Comparison of ENCODE assay signal across 8 mouse cellular contexts in genomic region chr4:88793936-88794675, GRCm38 (mm10). TPM values are rescaled to one million over a fixed set of nuclear protein-coding genes. Genes with fewer than 3 reads are reported as not detected.
A peak's percentile ranks its signal among the peaks of the same experiment; 100 is the strongest.
DNase-seq lines count a peak whose midpoint lies in the region.

Gene Gm13275, plus strand, starts transcription at chr4:88794487.

- DNase-seq in adrenal gland, adult 18-20 months (ENCODE audit: low spot score in 2 of 2) = peak; percentile 66 to 79
- DNase-seq in cerebellum, postnatal 25 days = peak; percentile 56 to 76
- peak; percentile 51 to 63 for DNase-seq in gastrocnemius, postnatal 4 days (ENCODE audit: low spot score in 2 of 2)
- peak; percentile 67 to 74 for DNase-seq in kidney, adult 8-10 months
- peak; percentile 78 to 81 for DNase-seq in layer of hippocampus, postnatal 36 days
- peak; percentile 72 for DNase-seq in lung, postnatal 10 days
- DNase-seq in right cerebral cortex, postnatal 36 days (ENCODE audit: low spot score in 2 of 2) = peak; percentile 18 to 30
- DNase-seq in urinary bladder, adult 18-20 months (ENCODE audit: low spot score in 2 of 2) = peak; percentile 75 to 100

RNA-seq across cellular contexts. Expression of gene Gm13275, which starts in this region (rescaled TPM):
- not detected for total RNA-seq in adrenal gland, adult 18-20 months (2021)
- total RNA-seq in gastrocnemius, postnatal 4 days (2021) = not detected
- not detected for total RNA-seq in layer of hippocampus, postnatal 36 days (2021)

Comparison
In these comparisons a context has a peak if more than half of its experiments do, and no peak if none do; other contexts are left out.
1. Peak in every context shown above with its lines: DNase-seq.
2. Peak in DNase-seq in adrenal gland, adult 18-20 months; RNA of the gene not detected or under 1 TPM.
3. Peak in DNase-seq in gastrocnemius, postnatal 4 days; RNA of the gene not detected or under 1 TPM.
4. Peak in DNase-seq in layer of hippocampus, postnatal 36 days; RNA of the gene not detected or under 1 TPM.
5. DNase-seq: peak in every context shown above with its lines; median percentile 88 in urinary bladder, adult 18-20 months; 80 in layer of hippocampus, postnatal 36 days; 72 in adrenal gland, adult 18-20 months; 72 in lung, postnatal 10 days; 70 in kidney, adult 8-10 months; 66 in cerebellum, postnatal 25 days; 57 in gastrocnemius, postnatal 4 days; 24 in right cerebral cortex, postnatal 36 days.